ENCODE assay signal across 23 mouse cellular contexts in genomic region chr16:45643944-45644343, GRCm38 (mm10). TPM values are rescaled to one million over a fixed set of nuclear protein-coding genes. Genes with fewer than 3 reads are reported as not detected.
"Had no signal": no experiment of that assay in that cellular context is flagged by ENCODE, and none has a peak within 500 bp of the region (broad histone marks: within the 10 kb centered on the region; RNA-seq: fewer than 3 reads in every experiment).

No protein-coding gene starts in this region.

- H3K27ac ChIP-seq: kidney, embryonic 15.5 days; left cerebral cortex, adult 2 months; liver, embryonic 13.5 days; macrophage; midbrain, embryonic 10.5 days; neural tube, embryonic 12.5 days; neural tube, embryonic 15.5 days had no signal

- H3K4me3 ChIP-seq: kidney, embryonic 15.5 days; left cerebral cortex, adult 2 months; liver, embryonic 13.5 days; midbrain, embryonic 10.5 days; neural tube, embryonic 12.5 days; neural tube, embryonic 15.5 days had no signal

- DNase-seq: layer of hippocampus, postnatal 36 days; liver, embryonic 13.5 days; lung, embryonic 14.5 days; midbrain, embryonic 14.5 days; right cerebral cortex, adult 18-20 months; right cerebral cortex, postnatal 14 days; right cerebral cortex, postnatal 4 days; spleen, adult 18-20 months; thymus, adult 2 months; thymus, postnatal 14 days; thymus, postnatal 4 days had no signal

- H3K4me2 ChIP-seq: kidney, embryonic 15.5 days; liver, embryonic 13.5 days; lung, embryonic 14.5 days; neural tube, embryonic 12.5 days; neural tube, embryonic 15.5 days had no signal

- H3K9ac ChIP-seq: kidney, embryonic 15.5 days; liver, embryonic 13.5 days; lung, embryonic 14.5 days; neural tube, embryonic 12.5 days; neural tube, embryonic 15.5 days had no signal

- H3K27me3 ChIP-seq: kidney, embryonic 15.5 days; liver, embryonic 13.5 days; neural tube, embryonic 12.5 days; neural tube, embryonic 15.5 days had no signal

- H3K4me1 ChIP-seq: kidney, embryonic 15.5 days; midbrain, embryonic 10.5 days; neural tube, embryonic 12.5 days; neural tube, embryonic 15.5 days had no signal

- H3K36me3 ChIP-seq: kidney, embryonic 15.5 days; liver, embryonic 13.5 days; midbrain, embryonic 10.5 days; neural tube, embryonic 12.5 days; neural tube, embryonic 15.5 days had no signal

- H3K9me3 ChIP-seq: kidney, embryonic 15.5 days; liver, embryonic 13.5 days; midbrain, embryonic 10.5 days; neural tube, embryonic 12.5 days; neural tube, embryonic 15.5 days had no signal

RNA-seq across cellular contexts. Expression of gene BC016579, which starts 9.9 kb away (rescaled TPM):
- total RNA-seq: layer of hippocampus, postnatal 10 days; midbrain, postnatal 0 days had no signal
- polyA plus RNA-seq: macrophage; midbrain, postnatal 0 days; neural tube, embryonic 15.5 days had no signal

RNA-seq across cellular contexts. Expression of gene Gcsam, which starts 33.8 kb away (rescaled TPM):
- total RNA-seq: layer of hippocampus, adult 8-10 months; layer of hippocampus, postnatal 10 days; layer of hippocampus, postnatal 36 days; left cerebral cortex, adult 2 months; left cerebral cortex, postnatal 10 days; left cerebral cortex, postnatal 36 days; megakaryocyte, adult 5-6 weeks; midbrain, postnatal 0 days had no signal
- polyA plus RNA-seq: midbrain, embryonic 14.5 days; midbrain, postnatal 0 days; neural tube, embryonic 15.5 days had no signal

RNA-seq across cellular contexts. Expression of gene Tmprss7, which starts 49.5 kb away (rescaled TPM):
- polyA plus RNA-seq: macrophage had no signal
